In the genomic region with DNA sequence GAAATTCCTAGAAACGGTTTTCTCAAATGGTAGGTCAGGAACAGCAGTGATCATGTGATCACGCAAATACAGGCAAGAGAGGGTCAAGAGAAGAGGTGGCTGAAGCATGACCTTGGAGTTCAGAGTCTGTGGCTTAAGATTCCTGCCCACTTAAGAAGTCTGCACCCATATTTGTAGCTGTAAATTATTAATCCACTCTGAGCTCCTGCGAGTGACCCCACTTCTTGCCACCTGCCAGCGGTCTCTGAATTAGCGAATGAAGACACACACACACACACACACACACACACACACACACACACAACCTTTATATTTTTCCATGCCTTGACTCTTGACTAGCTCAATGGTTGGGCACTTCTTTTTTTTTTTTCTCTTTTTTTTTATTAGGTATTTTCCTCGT, we compare ENCODE assay signal across 17 mouse cellular contexts.
A peak's percentile ranks its signal among the peaks of the same experiment; 100 is the strongest.
DNase-seq lines count a peak whose midpoint lies in the region; ATAC-seq and TF ChIP-seq lines count a peak whose summit lies in the region.
"Had no signal": no experiment of that assay in that cellular context is flagged by ENCODE, and none has a peak within 500 bp of the region (broad histone marks: within the 10 kb centered on the region; RNA-seq: fewer than 3 reads in every experiment).

No protein-coding gene starts in this region.

- no peaks in the 10 kb centered on the region for H3K27me3 ChIP-seq in kidney, embryonic 15.5 days
- no peaks in the 10 kb centered on the region for H3K27me3 ChIP-seq in kidney, postnatal 0 days (ENCODE audit: insufficient read depth, low read length)
- no peaks in the 10 kb centered on the region for H3K27me3 ChIP-seq in midbrain, embryonic 13.5 days
- H3K27me3 ChIP-seq: embryonic facial prominence, embryonic 13.5 days; forebrain, embryonic 12.5 days; heart, embryonic 13.5 days had no signal

- H3K27ac ChIP-seq in kidney, embryonic 15.5 days: 0 out of 2 replicates have a peak overlapping the region, but pooled peaks have one; percentile 76
- H3K27ac ChIP-seq in kidney, postnatal 0 days: no peak overlapping the region
- H3K27ac ChIP-seq in midbrain, embryonic 13.5 days: no peak overlapping the region
- H3K27ac ChIP-seq: embryonic facial prominence, embryonic 13.5 days; forebrain, embryonic 12.5 days; heart, embryonic 13.5 days had no signal

- ATAC-seq in kidney, embryonic 15.5 days (replicated peaks; ENCODE audit: low FRiP score): no peak
- peak; percentile 57; the same call in 1 of the 2 replicates for ATAC-seq in kidney, postnatal 0 days (replicated peaks; ENCODE audit: low FRiP score, low read depth)
- ATAC-seq in midbrain, embryonic 13.5 days: no peak
- ATAC-seq: forebrain, embryonic 16.5 days had no signal

- peaks cover 36% of the 10 kb centered on the region for H3K4me1 ChIP-seq in kidney, embryonic 15.5 days
- 0 out of 2 replicates have a peak, but pooled peaks cover 3% of the 10 kb centered on the region for H3K4me1 ChIP-seq in kidney, postnatal 0 days (replicated peaks; ENCODE audit: insufficient read depth, low read length)
- peaks cover 22% of the 10 kb centered on the region for H3K4me1 ChIP-seq in midbrain, embryonic 13.5 days (replicated peaks)

- H3K4me3 ChIP-seq in kidney, embryonic 15.5 days (replicated peaks): no peak overlapping the region
- no peak overlapping the region for H3K4me3 ChIP-seq in kidney, postnatal 0 days (replicated peaks; ENCODE audit: low read depth, low read length)
- H3K4me3 ChIP-seq in midbrain, embryonic 13.5 days (replicated peaks): no peak overlapping the region
- H3K4me3 ChIP-seq: embryonic facial prominence, embryonic 13.5 days; forebrain, embryonic 12.5 days; heart, embryonic 13.5 days had no signal

- no peaks in the 10 kb centered on the region for H3K9me3 ChIP-seq in kidney, embryonic 15.5 days (replicated peaks)
- H3K9me3 ChIP-seq in kidney, postnatal 0 days (replicated peaks; ENCODE audit: low read length): no peaks in the 10 kb centered on the region
- no peaks in the 10 kb centered on the region for H3K9me3 ChIP-seq in midbrain, embryonic 13.5 days
- H3K9me3 ChIP-seq: embryonic facial prominence, embryonic 13.5 days; forebrain, embryonic 12.5 days; heart, embryonic 13.5 days had no signal

- WGBS in kidney, embryonic 15.5 days: 76% methylated on average over 6 of the region's 6 CpGs
- 58% methylated on average over 6 of the region's 6 CpGs for WGBS in kidney, postnatal 0 days
- WGBS in midbrain, embryonic 13.5 days: 90% methylated on average over 6 of the region's 6 CpGs

- peak; percentile 4 to 32 for DNase-seq in kidney, adult 8-10 months
- no peak for DNase-seq in kidney, postnatal 10 days
- DNase-seq in kidney, postnatal 0 days (ENCODE audit: low spot score): peak; percentile 23
- DNase-seq in urinary bladder, adult 2 months (ENCODE audit: low spot score): no peak
- DNase-seq: adrenal gland, adult 2 months; adrenal gland, postnatal 25 days; cerebellum, adult 18-20 months; cerebellum, adult 9-11 months; cerebellum, postnatal 36 days; gastrocnemius, postnatal 10 days; heart, postnatal 36 days had no signal

- no peaks in the 10 kb centered on the region for H3K36me3 ChIP-seq in kidney, embryonic 15.5 days
- no peaks in the 10 kb centered on the region for H3K36me3 ChIP-seq in kidney, postnatal 0 days (ENCODE audit: insufficient read depth, low read length)
- H3K36me3 ChIP-seq in midbrain, embryonic 13.5 days: no peaks in the 10 kb centered on the region
- H3K36me3 ChIP-seq: embryonic facial prominence, embryonic 13.5 days; forebrain, embryonic 12.5 days; heart, embryonic 13.5 days had no signal

- no peak overlapping the region for H3K4me2 ChIP-seq in kidney, embryonic 15.5 days
- no peak overlapping the region for H3K4me2 ChIP-seq in kidney, postnatal 0 days (ENCODE audit: low read length)
- H3K4me2 ChIP-seq in midbrain, embryonic 13.5 days (replicated peaks): no peak overlapping the region
- H3K4me2 ChIP-seq: embryonic facial prominence, embryonic 13.5 days; forebrain, embryonic 12.5 days; heart, embryonic 13.5 days had no signal

- no peak overlapping the region for H3K9ac ChIP-seq in kidney, embryonic 15.5 days
- no peak overlapping the region for H3K9ac ChIP-seq in kidney, postnatal 0 days (ENCODE audit: low read depth, low read length)
- H3K9ac ChIP-seq in midbrain, embryonic 13.5 days (replicated peaks): no peak overlapping the region
- H3K9ac ChIP-seq: embryonic facial prominence, embryonic 13.5 days; forebrain, embryonic 12.5 days; heart, embryonic 13.5 days had no signal

- TF ChIP-seq CTCF in kidney, postnatal 0 days (IDR thresholded peaks at IDR 0.05; ENCODE audit: low read depth): no peak

Comparison
In these comparisons a context has a peak if more than half of its experiments do, and no peak if none do; other contexts are left out.
1. DNase-seq: peak in kidney, adult 8-10 months (2 of 2) and kidney, postnatal 0 days (single experiment); none in kidney, postnatal 10 days (single experiment) and urinary bladder, adult 2 months (single experiment).